Mouse (Mus musculus): ENCODE measurements around the gene Atad3a.
"Not testable (repeated sequence)": the region's sequence is repeated elsewhere in the genome, so short reads cannot be mapped to it uniquely, and the experiment has no call there.

Atad3a gene

GRCm38 (mm10) chr4:155760613-155761355 is at the start of gene Atad3a:
Gene Atad3a (minus strand): TSS chr4:155761093.
- DNase-seq (ENCODE audit: low spot score) = peak; percentile 97

- DNase-seq (ENCODE audit: low spot score) = no peak
These were observed 46.9 kb upstream of the Atad3a start for GRCm38 (mm10) chr4:155807841-155808240.

GRCm38 (mm10) chr4:155803340-155804041 is 42.6 kb upstream of the Atad3a start:
- peak; percentile 96 for DNase-seq (ENCODE audit: low spot score)

GRCm38 (mm10) chr4:155802741-155803339 is 41.9 kb upstream of the Atad3a start, which contains the start of gene Mrpl20:
Gene Mrpl20 (plus strand): TSS chr4:155802878.
- DNase-seq (ENCODE audit: low spot score) = no peak

GRCm38 (mm10) chr4:155802075-155802474 is 41.2 kb upstream of the Atad3a start:
- no peak for DNase-seq (ENCODE audit: low spot score)

- DNase-seq (ENCODE audit: low spot score) = no peak
These were observed 32.8 kb upstream of the Atad3a start for GRCm38 (mm10) chr4:155793730-155794129.

GRCm38 (mm10) chr4:155791240-155791933 is 30.5 kb upstream of the Atad3a start:
- no peak for DNase-seq (ENCODE audit: low spot score)

GRCm38 (mm10) chr4:155790650-155791161 is 29.8 kb upstream of the Atad3a start:
- DNase-seq (ENCODE audit: low spot score) = no peak

- no peak for DNase-seq (ENCODE audit: low spot score)
These were observed 29.2 kb upstream of the Atad3a start, which contains the start of gene Ankrd65 for GRCm38 (mm10) chr4:155790021-155790489. Gene Ankrd65 (plus strand): TSS chr4:155790439.

- DNase-seq (ENCODE audit: low spot score) = not testable (repeated sequence)
These were observed 27.9 kb upstream of the Atad3a start for GRCm38 (mm10) chr4:155788833-155789232.

GRCm38 (mm10) chr4:155788300-155788699 is 27.4 kb upstream of the Atad3a start:
- no peak for DNase-seq (ENCODE audit: low spot score)

- DNase-seq (ENCODE audit: low spot score) = no peak
These were observed 24.9 kb upstream of the Atad3a start, which contains the start of gene Tmem88b for GRCm38 (mm10) chr4:155785819-155786218. Gene Tmem88b (minus strand): TSS chr4:155785874.

- DNase-seq (ENCODE audit: low spot score) = no peak
These were observed 24.4 kb upstream of the Atad3a start for GRCm38 (mm10) chr4:155785246-155785645.

GRCm38 (mm10) chr4:155784081-155784701 is 23.3 kb upstream of the Atad3a start:
- DNase-seq (ENCODE audit: low spot score) = peak; percentile 73

- no peak for DNase-seq (ENCODE audit: low spot score)
These were observed 22.7 kb upstream of the Atad3a start for GRCm38 (mm10) chr4:155783486-155784080.

GRCm38 (mm10) chr4:155780895-155781294 is 20.0 kb upstream of the Atad3a start:
- no peak for DNase-seq (ENCODE audit: low spot score)

- DNase-seq (ENCODE audit: low spot score) = no peak
These were observed 18.6 kb upstream of the Atad3a start for GRCm38 (mm10) chr4:155779498-155779897.

GRCm38 (mm10) chr4:155777816-155778215 is 16.9 kb upstream of the Atad3a start:
- no peak for DNase-seq (ENCODE audit: low spot score)

GRCm38 (mm10) chr4:155776704-155777335 is 15.9 kb upstream of the Atad3a start:
- no peak for DNase-seq (ENCODE audit: low spot score)

- no peak for DNase-seq (ENCODE audit: low spot score)
These were observed 15.0 kb upstream of the Atad3a start for GRCm38 (mm10) chr4:155775855-155776254.
